Mouse (Mus musculus) liver, postnatal 0 days (tissue): ENCODE data around the gene Ppp1r1c.

ENCODE experiments used
- CTCF ChIP-seq: sonication (generic); IDR thresholded peaks from 2 replicates; pipeline ENCODE4 v1.5.1; 2016; ENCODE audit warnings: antibody characterized with exemption, low read depth
- EP300 ChIP-seq: IDR thresholded peaks from 2 replicates; pipeline ENCODE4 v1.6.1; 2016; ENCODE audit warnings: antibody characterized with exemption, low read depth, mild to moderate bottlenecking

GRCm38 (mm10) chr2:79696478-79697230 is 10.9 kb upstream of the Ppp1r1c start:
- TF ChIP-seq CTCF (no peak), EP300 (no peak)
